Mouse (Mus musculus): ENCODE data around the gene Snorc.

Gene Snorc

GRCm38 (mm10) chr1:87510166-87510691, 40.2 kb downstream of the Snorc start:
- DNase-seq (ENCODE audit: low spot score), result no peak

DNA sequence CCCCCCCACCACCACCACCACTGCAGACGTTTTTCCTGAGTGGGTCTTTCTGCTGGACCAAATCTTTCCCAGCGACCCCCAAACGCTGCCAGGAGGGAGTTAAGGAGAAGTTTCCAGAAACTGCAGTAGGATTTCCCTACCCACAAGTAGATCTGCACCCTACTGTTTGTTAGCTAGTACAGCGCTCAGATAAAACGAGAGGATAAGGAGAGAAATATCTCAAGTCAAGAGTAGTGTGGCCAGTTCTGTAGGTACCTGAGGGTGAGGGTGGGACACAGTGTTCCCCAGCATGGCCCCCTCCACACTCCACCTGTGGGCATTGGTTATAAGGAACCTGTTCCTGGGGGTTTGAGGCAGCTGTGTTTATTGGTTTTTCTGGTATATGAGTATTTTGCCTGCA, 40.8 kb downstream of the Snorc start:
- DNase-seq (ENCODE audit: low spot score), result no peak

GRCm38 (mm10) chr1:87520467-87520866, 50.4 kb downstream of the Snorc start:
- DNase-seq (ENCODE audit: low spot score), result no peak

DNA sequence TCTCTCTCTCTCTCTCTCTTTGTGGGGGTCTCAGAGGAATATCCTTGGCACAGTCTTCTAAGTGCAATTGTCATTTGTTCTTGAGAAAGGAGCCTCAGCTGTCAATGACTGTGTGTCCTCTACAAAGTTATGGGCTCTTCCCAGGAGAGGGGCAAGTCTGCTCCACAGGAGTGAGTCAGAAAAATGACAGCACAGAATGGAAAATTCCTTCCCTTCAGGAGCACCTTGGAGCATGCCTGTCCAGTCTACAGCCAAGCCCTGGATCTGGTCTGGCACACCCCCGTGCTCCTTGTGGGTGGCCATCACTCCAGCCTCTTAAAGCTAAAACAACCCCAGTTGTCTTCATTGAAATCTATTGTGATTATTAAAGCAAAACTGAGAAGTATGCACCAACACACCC, 51.5 kb downstream of the Snorc start:
- DNase-seq (ENCODE audit: low spot score), result no peak

- DNase-seq (ENCODE audit: low spot score), result no peak
Measured at GRCm38 (mm10) chr1:87525041-87525440, 55.0 kb downstream of the Snorc start.

All from testis, postnatal 14 days (tissue).